Mouse (Mus musculus) kidney, adult 2 months (tissue): ENCODE results near the gene Vtn. TPM values are rescaled to one million over a fixed set of nuclear protein-coding genes. Genes with fewer than 3 reads are reported as not detected.
A peak's percentile ranks its signal among the peaks of the same experiment; 100 is the strongest.
"Not testable (repeated sequence)": the region's sequence is repeated elsewhere in the genome, so short reads cannot be mapped to it uniquely, and the experiment has no call there.

Experiments used
- DNase-seq: peaks from one replicate; pipeline ENCODE4 v3.0.0; 2021
- H3K27ac ChIP-seq: fragments of 200-500 bp; 2 replicates; pipeline ENCODE4 v1.5.1; 2012; ENCODE audit warnings: low read depth, low read length, control low read depth, inconsistent platforms; ENCODE audit not compliant: insufficient read depth
- H3K27me3 ChIP-seq: fragments of 200-500 bp; replicated peaks from 2 replicates; pipeline ENCODE4 v1.6.1; 2012; ENCODE audit warnings: mild to moderate bottlenecking, moderate library complexity, low read length, inconsistent platforms; ENCODE audit not compliant: control insufficient read depth, insufficient read depth
- H3K36me3 ChIP-seq: fragments of 200-500 bp; 2 replicates; pipeline ENCODE4 v1.6.1; 2012; ENCODE audit warnings: mild to moderate bottlenecking, moderate library complexity, low read length, inconsistent platforms; ENCODE audit not compliant: control insufficient read depth, insufficient read depth
- H3K4me1 ChIP-seq: fragments of 200-500 bp; 2 replicates; pipeline ENCODE4 v1.6.1; 2011; ENCODE audit warnings: low read length; ENCODE audit not compliant: control insufficient read depth, insufficient read depth
- H3K4me3 ChIP-seq: fragments of 200-500 bp; 2 replicates; pipeline ENCODE4 v1.5.1; 2011; ENCODE audit warnings: mild to moderate bottlenecking, low read depth, low read length, control low read depth; ENCODE audit not compliant: insufficient read depth
- CTCF ChIP-seq: fragments of 200-500 bp; conservative IDR thresholded peaks from 2 replicates; pipeline ENCODE4 v1.5.1; 2011; ENCODE audit warnings: low read depth, mild to moderate bottlenecking, control low read depth, low read length, moderate library complexity, mixed read lengths; ENCODE audit not compliant: insufficient read depth, insufficient read length
- POLR2A ChIP-seq: fragments of 200-500 bp; IDR thresholded peaks from one replicate; pipeline ENCODE4 v1.6.1; 2011; ENCODE audit warnings: low read depth, low read length, control low read depth
- WGBS: fragments of 180-500 bp; shearing (Covaris S2); methylation state at CpG from one replicate; pipeline ENCODE4 v1.1.7; 2018; 5-methylcytosine and 5-hydroxymethylcytosine counted together
- polyA plus RNA-seq: library from polyadenylated mRNA; depleted of rRNA; stranded (reverse); fragments of >200 nt; gene quantifications from 2 replicates; pipeline ENCODE4 v1.2.3, GENCODE M21; 2012

Gene Vtn
- polyA plus RNA-seq, 1 experiment, result 3.3 TPM

DNA sequence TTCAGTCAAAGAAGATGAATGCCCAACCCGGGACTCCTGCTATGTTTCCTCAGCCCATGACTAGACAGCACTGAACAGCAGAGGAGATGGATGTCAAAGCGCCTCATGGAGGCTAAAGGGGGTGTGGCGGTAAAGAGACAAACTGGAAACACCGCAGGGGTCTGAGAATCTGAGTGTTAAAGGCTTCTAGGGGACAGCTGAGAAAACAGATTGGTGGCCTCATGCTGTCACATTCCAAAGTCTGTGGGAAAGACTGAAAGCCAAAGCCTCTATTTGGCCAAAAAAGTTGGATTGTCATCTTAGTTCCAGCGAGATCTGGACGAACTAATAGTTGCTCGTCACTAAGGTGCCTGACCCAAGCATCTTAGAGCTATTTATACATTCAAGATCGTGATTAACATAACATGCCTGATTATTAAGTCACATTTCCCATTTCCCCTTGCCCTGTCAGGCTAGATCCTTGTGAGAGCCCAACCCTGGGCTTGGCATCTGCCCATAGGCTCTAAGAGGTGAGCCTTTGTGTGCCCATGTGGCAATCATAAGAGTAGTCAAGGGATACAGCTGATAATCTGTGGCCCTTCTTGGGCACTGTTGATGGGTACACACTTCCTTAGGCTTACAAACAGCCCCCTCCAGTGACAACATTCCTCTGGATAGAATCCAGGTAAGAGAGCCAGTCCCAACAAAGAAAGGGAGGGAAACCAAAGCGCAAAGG lies 24.5 kb downstream of the Vtn start:
- DNase-seq, result no peak
- 74% methylated on average over 9 of the region's 9 CpGs for WGBS
- Histone ChIP-seq H3K27ac (peak overlapping the region; percentile 32), H3K4me3 (no peak overlapping the region), H3K36me3 (peaks cover 6% of the 10 kb centered on the region), H3K4me1 (peaks cover 9% of the 10 kb centered on the region; the same call in 1 of the 2 replicates), H3K27me3 (no peaks in the 10 kb centered on the region)
- TF ChIP-seq CTCF (no peak), POLR2A (no peak)

DNA sequence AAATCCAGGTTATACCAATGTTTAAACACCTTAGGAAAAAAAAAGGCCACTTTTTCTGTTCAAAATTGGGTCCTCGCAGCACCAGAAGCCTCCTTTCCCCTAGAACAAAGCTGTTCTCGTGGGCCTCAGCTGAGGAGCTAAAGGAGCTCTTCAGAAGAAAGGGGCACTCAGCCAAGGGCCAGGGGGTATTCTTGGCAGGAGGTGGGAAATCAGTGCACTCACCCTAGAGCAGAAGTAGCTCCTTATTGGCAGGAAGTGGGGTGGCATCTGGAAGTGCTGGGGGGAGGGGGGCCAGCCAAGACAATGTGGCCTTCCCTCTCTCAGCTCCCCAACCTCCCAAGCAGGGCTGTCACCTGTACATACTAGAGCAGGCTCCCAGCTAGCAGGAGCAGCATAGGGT lies 25.9 kb downstream of the Vtn start:
- Histone ChIP-seq H3K36me3 (peaks cover 6% of the 10 kb centered on the region), H3K4me1 (peaks cover 9% of the 10 kb centered on the region; the same call in 1 of the 2 replicates), H3K4me3 (no peak overlapping the region), H3K27ac (no peak overlapping the region), H3K27me3 (no peaks in the 10 kb centered on the region)
- no peak for DNase-seq
- TF ChIP-seq CTCF (no peak), POLR2A (no peak)
- 77% methylated on average over 2 of the region's 2 CpGs for WGBS

DNA sequence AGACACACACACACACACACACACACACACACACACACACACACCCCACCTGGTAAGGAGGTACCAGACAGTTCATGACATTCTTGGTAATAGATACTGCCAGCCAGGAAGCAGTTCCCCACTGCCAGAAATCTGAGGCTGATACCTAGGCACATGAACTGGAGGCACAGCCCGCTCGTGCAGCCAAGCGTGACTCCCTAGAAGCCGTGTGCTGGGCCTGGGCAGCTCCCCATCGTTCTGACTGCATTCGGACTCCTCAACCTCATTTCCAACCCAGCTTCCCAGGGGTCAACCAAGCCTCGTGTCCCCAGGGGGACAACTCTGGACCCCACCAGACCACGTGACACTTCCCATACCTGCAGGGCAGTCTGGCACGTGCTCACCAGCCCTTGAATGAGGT lies 29.8 kb downstream of the Vtn start:
- 42% methylated on average over 9 of the region's 9 CpGs for WGBS
- no peaks in the 10 kb centered on the region for H3K27me3 ChIP-seq
- no peak overlapping the region for H3K27ac ChIP-seq
- H3K36me3 ChIP-seq, result no peaks in the 10 kb centered on the region; the same call in 1 of the 2 replicates
- no peak for DNase-seq
- no peaks in the 10 kb centered on the region for H3K4me1 ChIP-seq
- H3K4me3 ChIP-seq, result no peak overlapping the region
- TF ChIP-seq POLR2A, result no peak
- TF ChIP-seq CTCF, result no peak

DNA sequence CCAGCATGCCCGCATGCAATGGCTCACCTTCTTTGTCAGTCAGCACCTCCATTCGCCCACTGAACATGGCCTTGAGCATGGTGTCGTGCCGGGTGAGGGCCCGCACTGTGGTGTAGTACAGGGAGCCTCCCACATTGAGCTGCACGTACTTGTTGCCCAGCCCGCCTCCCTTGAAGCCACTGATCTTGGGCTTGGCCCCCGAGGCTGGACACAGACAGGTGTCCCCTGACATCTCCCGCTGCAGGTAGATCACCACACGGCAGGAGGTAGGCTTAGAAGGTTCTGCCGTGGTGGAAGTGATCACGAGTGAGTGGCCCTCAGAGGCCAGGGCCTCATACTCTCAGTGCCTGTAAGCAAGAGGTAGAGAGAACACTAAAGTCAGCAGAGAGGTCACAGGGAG lies 31.1 kb downstream of the Vtn start:
- H3K27ac ChIP-seq, result no peak overlapping the region
- no peak overlapping the region for H3K4me3 ChIP-seq
- 78% methylated on average over 12 of the region's 12 CpGs for WGBS
- TF ChIP-seq CTCF, result no peak
- no peak for TF ChIP-seq POLR2A
- no peaks in the 10 kb centered on the region for H3K36me3 ChIP-seq
- H3K27me3 ChIP-seq, result no peaks in the 10 kb centered on the region
- DNase-seq, result no peak
- H3K4me1 ChIP-seq, result 0 out of 2 replicates have a peak, but pooled peaks cover under 1% of the 10 kb centered on the region

DNA sequence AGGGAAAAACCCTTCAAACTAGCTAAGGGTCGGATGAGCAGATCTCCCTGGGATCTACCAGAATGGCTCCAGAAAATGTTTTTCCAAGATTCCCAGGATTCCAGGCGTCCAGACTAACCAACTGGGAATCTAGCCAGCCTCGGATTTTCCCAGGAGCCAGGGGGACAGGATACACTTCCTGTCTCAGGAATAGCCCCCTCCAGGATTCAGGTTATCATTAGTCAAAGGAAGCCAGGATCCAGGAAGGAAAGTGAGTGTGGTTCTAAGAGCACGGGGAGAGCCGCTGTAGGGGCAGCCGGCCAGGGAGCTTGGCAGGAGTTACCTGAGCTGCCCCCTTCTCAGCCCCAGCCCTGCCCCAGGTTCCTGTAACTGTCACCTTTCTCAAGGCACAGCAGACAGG lies 32.2 kb downstream of the Vtn start:
- TF ChIP-seq POLR2A (no peak), CTCF (no peak)
- Histone ChIP-seq H3K27ac (peak overlapping the region; percentile 29), H3K27me3 (no peaks in the 10 kb centered on the region), H3K4me3 (no peak overlapping the region), H3K36me3 (no peaks in the 10 kb centered on the region), H3K4me1 (0 out of 2 replicates have a peak, but pooled peaks cover 4% of the 10 kb centered on the region)
- peak; percentile 87 for DNase-seq
- 48% methylated on average over 6 of the region's 6 CpGs for WGBS

DNA sequence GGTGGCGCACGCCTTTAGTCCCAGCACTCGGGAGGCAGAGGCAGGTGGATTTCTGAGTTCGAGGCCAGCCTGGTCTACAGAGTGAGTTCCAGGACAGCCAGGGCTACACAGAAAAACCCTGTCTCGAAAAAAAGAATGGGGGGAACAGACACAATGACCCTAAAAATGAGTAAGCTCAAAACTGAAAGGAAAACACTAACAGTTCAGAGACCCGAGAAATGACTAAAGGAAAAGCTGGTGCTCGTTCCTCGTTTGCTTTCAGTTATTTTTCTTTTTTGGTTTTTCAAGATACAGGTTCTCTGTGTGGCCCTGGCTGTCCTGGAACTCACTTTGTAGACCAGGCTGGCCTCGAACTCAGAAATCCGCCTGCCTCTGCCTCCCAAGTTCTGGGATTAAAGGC lies 32.6 kb downstream of the Vtn start:
- WGBS, result 70% methylated on average over 10 of the region's 10 CpGs
- H3K4me1 ChIP-seq, DNase-seq, H3K36me3 ChIP-seq, H3K4me3 ChIP-seq, H3K27me3 ChIP-seq: not testable (repeated sequence)
- H3K27ac ChIP-seq, result peak overlapping the region; percentile 29; the same call in 1 of the 2 replicates

DNA sequence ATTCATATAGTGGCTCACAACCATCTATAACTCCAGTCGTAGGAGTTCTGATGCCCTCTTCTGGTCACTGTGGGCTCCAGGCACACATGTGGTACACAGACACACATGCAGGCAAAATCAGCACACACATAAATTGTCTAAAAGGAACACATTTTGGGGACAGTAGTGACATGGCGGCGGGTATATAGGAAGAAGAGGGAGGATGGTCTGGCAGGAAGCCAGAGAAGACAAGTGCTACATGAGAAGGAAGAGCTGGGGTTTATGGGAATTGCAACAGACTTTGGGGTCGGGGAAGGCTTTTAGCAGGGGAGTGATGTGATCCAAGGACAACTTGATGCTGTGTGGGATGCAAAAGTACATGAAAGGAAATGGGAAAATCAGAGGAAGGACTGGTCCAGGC lies 35.6 kb downstream of the Vtn start:
- peaks cover 11% of the 10 kb centered on the region; the same call in 1 of the 2 replicates for H3K4me1 ChIP-seq
- WGBS, result 72% methylated on average over 4 of the region's 4 CpGs
- no peak for DNase-seq
- TF ChIP-seq POLR2A, result no peak
- no peak for TF ChIP-seq CTCF
- no peak overlapping the region for H3K4me3 ChIP-seq
- no peak overlapping the region for H3K27ac ChIP-seq
- H3K36me3 ChIP-seq, result no peaks in the 10 kb centered on the region
- no peaks in the 10 kb centered on the region for H3K27me3 ChIP-seq
